Mouse (Mus musculus): ENCODE results near the gene Fbxl20. TPM values are rescaled to one million over a fixed set of nuclear protein-coding genes. Genes with fewer than 3 reads are reported as not detected.

The Fbxl20 gene
- polyA plus RNA-seq, 1 experiment from 2014 or later, result 21.0 TPM

- H3K36me3 ChIP-seq, result peaks cover 29% of the 10 kb centered on the region
- no peak overlapping the region for H3K4me3 ChIP-seq
- H3K9ac ChIP-seq, result no peak overlapping the region
- H3K4me1 ChIP-seq, result peaks cover 6% of the 10 kb centered on the region; the same call in 1 of the 2 replicates
- H3K4me2 ChIP-seq, result no peak overlapping the region
- H3K27ac ChIP-seq, result no peak overlapping the region
- ATAC-seq (ENCODE audit: insufficient number of reproducible peaks, low FRiP score, low TSS enrichment, low read depth), result no peak
- H3K27me3 ChIP-seq, result no peaks in the 10 kb centered on the region
- H3K9me3 ChIP-seq, result no peaks in the 10 kb centered on the region
- 87% methylated on average over 9 of the region's 9 CpGs for WGBS
Observed at GRCm38 (mm10) chr11:98086141-98086540, 64.1 kb downstream of the Fbxl20 start.

GRCm38 (mm10) chr11:98082745-98083144 is 67.5 kb downstream of the Fbxl20 start:
- no peaks in the 10 kb centered on the region for H3K9me3 ChIP-seq
- no peak overlapping the region for H3K27ac ChIP-seq
- no peak overlapping the region for H3K4me2 ChIP-seq
- no peak overlapping the region for H3K9ac ChIP-seq
- no peak overlapping the region for H3K4me3 ChIP-seq
- WGBS, result 83% methylated on average over 7 of the region's 7 CpGs
- ATAC-seq (ENCODE audit: insufficient number of reproducible peaks, low FRiP score, low TSS enrichment, low read depth), result no peak
- 0 out of 2 replicates have a peak, but pooled peaks cover 3% of the 10 kb centered on the region for H3K4me1 ChIP-seq
- H3K27me3 ChIP-seq, result no peaks in the 10 kb centered on the region
- H3K36me3 ChIP-seq, result peaks cover 7% of the 10 kb centered on the region; the same call in 1 of the 2 replicates

- Histone ChIP-seq H3K9me3 (no peaks in the 10 kb centered on the region), H3K27me3 (no peaks in the 10 kb centered on the region), H3K4me1 (peaks cover 5% of the 10 kb centered on the region; the same call in 1 of the 2 replicates), H3K9ac (no peak overlapping the region), H3K36me3 (peaks cover 7% of the 10 kb centered on the region; the same call in 1 of the 2 replicates), H3K4me3 (no peak overlapping the region), H3K27ac (no peak overlapping the region), H3K4me2 (no peak overlapping the region)
- WGBS, result 68% methylated on average over 6 of the region's 6 CpGs
- no peak for ATAC-seq (ENCODE audit: insufficient number of reproducible peaks, low FRiP score, low TSS enrichment, low read depth)
Observed at GRCm38 (mm10) chr11:98080450-98080849, 69.8 kb downstream of the Fbxl20 start.

GRCm38 (mm10) chr11:98077086-98077485 is 73.1 kb downstream of the Fbxl20 start:
- H3K9me3 ChIP-seq, result no peaks in the 10 kb centered on the region
- H3K36me3 ChIP-seq, result peaks cover 2% of the 10 kb centered on the region; the same call in 1 of the 2 replicates
- H3K4me1 ChIP-seq, result peaks cover 8% of the 10 kb centered on the region; the same call in 1 of the 2 replicates
- H3K4me3 ChIP-seq, result no peak overlapping the region
- WGBS, result 77% methylated on average over 8 of the region's 8 CpGs
- no peak overlapping the region for H3K9ac ChIP-seq
- peak; percentile 30; the same call in 1 of the 2 replicates for ATAC-seq (ENCODE audit: insufficient number of reproducible peaks, low FRiP score, low TSS enrichment, low read depth)
- no peak overlapping the region for H3K27ac ChIP-seq
- no peak overlapping the region for H3K4me2 ChIP-seq
- H3K27me3 ChIP-seq, result no peaks in the 10 kb centered on the region

GRCm38 (mm10) chr11:98075195-98075808 is 74.9 kb downstream of the Fbxl20 start:
- H3K9ac ChIP-seq, result no peak overlapping the region
- H3K4me1 ChIP-seq, result peaks cover 8% of the 10 kb centered on the region; the same call in 1 of the 2 replicates
- H3K4me3 ChIP-seq, result no peak overlapping the region
- WGBS, result 23% methylated on average over 13 of the region's 13 CpGs
- H3K36me3 ChIP-seq, result no peaks in the 10 kb centered on the region
- H3K9me3 ChIP-seq, result no peaks in the 10 kb centered on the region
- 0 out of 2 replicates have a peak overlapping the region, but pooled peaks have one; percentile 14 for H3K4me2 ChIP-seq
- no peaks in the 10 kb centered on the region for H3K27me3 ChIP-seq
- ATAC-seq (ENCODE audit: insufficient number of reproducible peaks, low FRiP score, low TSS enrichment, low read depth), result no peak
- H3K27ac ChIP-seq, result no peak overlapping the region

GRCm38 (mm10) chr11:98073442-98073841 is 76.8 kb downstream of the Fbxl20 start:
- H3K27me3 ChIP-seq, result no peaks in the 10 kb centered on the region
- no peak for ATAC-seq (ENCODE audit: insufficient number of reproducible peaks, low FRiP score, low TSS enrichment, low read depth)
- WGBS, result 83% methylated on average over 4 of the region's 4 CpGs
- H3K4me2 ChIP-seq, result no peak overlapping the region
- no peak overlapping the region for H3K4me3 ChIP-seq
- no peak overlapping the region for H3K9ac ChIP-seq
- H3K27ac ChIP-seq, result no peak overlapping the region
- H3K9me3 ChIP-seq, result no peaks in the 10 kb centered on the region
- peaks cover 5% of the 10 kb centered on the region; the same call in 1 of the 2 replicates for H3K4me1 ChIP-seq
- H3K36me3 ChIP-seq, result no peaks in the 10 kb centered on the region

GRCm38 (mm10) chr11:98067255-98067654 is 82.9 kb downstream of the Fbxl20 start:
- H3K4me3 ChIP-seq, result no peak overlapping the region

GRCm38 (mm10) chr11:98066201-98066600 is 84.0 kb downstream of the Fbxl20 start:
- WGBS, result 91% methylated on average over 12 of the region's 12 CpGs
- no peak overlapping the region for H3K27ac ChIP-seq
- no peak overlapping the region for H3K4me2 ChIP-seq
- no peak overlapping the region for H3K4me3 ChIP-seq
- H3K9me3 ChIP-seq, result no peaks in the 10 kb centered on the region
- no peak for ATAC-seq (ENCODE audit: insufficient number of reproducible peaks, low FRiP score, low TSS enrichment, low read depth)
- H3K9ac ChIP-seq, result no peak overlapping the region
- H3K4me1 ChIP-seq, result peaks cover 14% of the 10 kb centered on the region; the same call in 1 of the 2 replicates
- H3K36me3 ChIP-seq, result no peaks in the 10 kb centered on the region
- H3K27me3 ChIP-seq, result no peaks in the 10 kb centered on the region; the same call in 1 of the 2 replicates

More at GRCm38 (mm10) chr11:98067255-98067654, 82.9 kb downstream of the Fbxl20 start:
- Histone ChIP-seq H3K9ac (no peak overlapping the region), H3K4me2 (no peak overlapping the region), H3K36me3 (no peaks in the 10 kb centered on the region), H3K27ac (no peak overlapping the region), H3K27me3 (no peaks in the 10 kb centered on the region; the same call in 1 of the 2 replicates), H3K9me3 (no peaks in the 10 kb centered on the region), H3K4me1 (peaks cover 10% of the 10 kb centered on the region; the same call in 1 of the 2 replicates)
- no peak for ATAC-seq (ENCODE audit: insufficient number of reproducible peaks, low FRiP score, low TSS enrichment, low read depth)
- WGBS, result 93% methylated on average over 21 of the region's 21 CpGs

GRCm38 (mm10) chr11:98061904-98062562 is 88.2 kb downstream of the Fbxl20 start:
- Histone ChIP-seq H3K4me2 (no peak overlapping the region), H3K4me3 (no peak overlapping the region), H3K9ac (no peak overlapping the region), H3K27me3 (no peaks in the 10 kb centered on the region; the same call in 1 of the 2 replicates), H3K27ac (no peak overlapping the region), H3K4me1 (peaks cover 24% of the 10 kb centered on the region), H3K9me3 (no peaks in the 10 kb centered on the region), H3K36me3 (no peaks in the 10 kb centered on the region)
- no peak for ATAC-seq (ENCODE audit: insufficient number of reproducible peaks, low FRiP score, low TSS enrichment, low read depth)
- 54% methylated on average over 6 of the region's 6 CpGs for WGBS

- ATAC-seq (ENCODE audit: insufficient number of reproducible peaks, low FRiP score, low TSS enrichment, low read depth), result no peak
Observed at GRCm38 (mm10) chr11:98061441-98061840, 88.8 kb downstream of the Fbxl20 start.

GRCm38 (mm10) chr11:98060104-98060692 is 90.0 kb downstream of the Fbxl20 start:
- WGBS, result 75% methylated on average over 5 of the region's 5 CpGs
- no peaks in the 10 kb centered on the region for H3K36me3 ChIP-seq
- no peaks in the 10 kb centered on the region for H3K9me3 ChIP-seq
- H3K9ac ChIP-seq, result no peak overlapping the region
- no peak for ATAC-seq (ENCODE audit: insufficient number of reproducible peaks, low FRiP score, low TSS enrichment, low read depth)
- H3K27ac ChIP-seq, result no peak overlapping the region
- H3K4me1 ChIP-seq, result peaks cover 19% of the 10 kb centered on the region
- H3K27me3 ChIP-seq, result peaks cover 6% of the 10 kb centered on the region; the same call in 1 of the 2 replicates
- no peak overlapping the region for H3K4me2 ChIP-seq
- no peak overlapping the region for H3K4me3 ChIP-seq

More at GRCm38 (mm10) chr11:98061441-98061840, 88.8 kb downstream of the Fbxl20 start:
- Histone ChIP-seq H3K4me3 (no peak overlapping the region), H3K4me1 (peaks cover 24% of the 10 kb centered on the region), H3K36me3 (no peaks in the 10 kb centered on the region), H3K4me2 (no peak overlapping the region), H3K9ac (no peak overlapping the region), H3K27me3 (no peaks in the 10 kb centered on the region; the same call in 1 of the 2 replicates), H3K9me3 (no peaks in the 10 kb centered on the region), H3K27ac (no peak overlapping the region)
- WGBS, result 58% methylated on average over 3 of the region's 3 CpGs

GRCm38 (mm10) chr11:98059662-98060061 is 90.5 kb downstream of the Fbxl20 start:
- Histone ChIP-seq H3K27me3 (peaks cover 6% of the 10 kb centered on the region; the same call in 1 of the 2 replicates), H3K36me3 (no peaks in the 10 kb centered on the region), H3K4me2 (no peak overlapping the region), H3K4me1 (peaks cover 15% of the 10 kb centered on the region), H3K27ac (no peak overlapping the region), H3K4me3 (no peak overlapping the region), H3K9me3 (no peaks in the 10 kb centered on the region), H3K9ac (no peak overlapping the region)
- no peak for ATAC-seq (ENCODE audit: insufficient number of reproducible peaks, low FRiP score, low TSS enrichment, low read depth)
- WGBS, result 46% methylated on average over 7 of the region's 7 CpGs

All from limb, embryonic 15.5 days (tissue).